Mouse (Mus musculus): ENCODE data around the gene Pard6a. TPM values are rescaled to one million over a fixed set of nuclear protein-coding genes. Genes with fewer than 3 reads are reported as not detected.
A peak's percentile ranks its signal among the peaks of the same experiment; 100 is the strongest.

The Pard6a gene
- polyA plus RNA-seq, 1 experiment from 2014 or later, result 18.2 TPM

GRCm38 (mm10) chr8:105706426-105706825, 5.5 kb downstream of the Pard6a start:
- H3K9me3 ChIP-seq (ENCODE audit: control insufficient read depth, low read length), result no peaks in the 10 kb centered on the region
- no peak overlapping the region for H3K27ac ChIP-seq (ENCODE audit: low read depth, low read length)
- peaks cover 8% of the 10 kb centered on the region for H3K36me3 ChIP-seq (ENCODE audit: control insufficient read depth, insufficient read depth, low read length)
- H3K27me3 ChIP-seq (replicated peaks; ENCODE audit: control insufficient read depth, insufficient read depth, low read length), result no peaks in the 10 kb centered on the region
- DNase-seq (ENCODE audit: low spot score) (no peak), ATAC-seq (replicated peaks; ENCODE audit: low FRiP score) (no peak)
- H3K4me1 ChIP-seq (replicated peaks; ENCODE audit: control insufficient read depth, insufficient read depth, low read length), result peaks cover 21% of the 10 kb centered on the region
- H3K4me3 ChIP-seq (ENCODE audit: low read depth, low read length), result peak overlapping the region; percentile 82; the same call in 1 of the 2 replicates
- H3K9ac ChIP-seq (ENCODE audit: low read depth, low read length), result peak overlapping the region; percentile 12; the same call in 1 of the 2 replicates
- peak overlapping the region; percentile 85 for H3K4me2 ChIP-seq
- 84% methylated on average over 12 of the region's 12 CpGs for WGBS

- no peaks in the 10 kb centered on the region for H3K27me3 ChIP-seq (replicated peaks; ENCODE audit: control insufficient read depth, insufficient read depth, low read length)
- peaks cover 14% of the 10 kb centered on the region for H3K4me1 ChIP-seq (replicated peaks; ENCODE audit: control insufficient read depth, insufficient read depth, low read length)
- H3K9me3 ChIP-seq (ENCODE audit: control insufficient read depth, low read length), result no peaks in the 10 kb centered on the region
- H3K4me3 ChIP-seq (ENCODE audit: low read depth, low read length), result peak within 1 kb of the TSS; percentile 82
- ATAC-seq (replicated peaks; ENCODE audit: low FRiP score), result peak; percentile 83
- peaks cover 8% of the 10 kb centered on the region for H3K36me3 ChIP-seq (ENCODE audit: control insufficient read depth, insufficient read depth, low read length)
- H3K27ac ChIP-seq (ENCODE audit: low read depth, low read length), result no peak within 1 kb of the TSS
- H3K4me2 ChIP-seq, result peak within 1 kb of the TSS; percentile 85
- peak within 1 kb of the TSS; percentile 74 for H3K9ac ChIP-seq (ENCODE audit: low read depth, low read length)
- peak; percentile 86 for DNase-seq (ENCODE audit: low spot score)
- WGBS, result 1% methylated on average over 54 of the region's 55 CpGs
Measured at GRCm38 (mm10) chr8:105707498-105708403, 6.8 kb downstream of the Pard6a start, which contains the start of the genes 4933405L10Rik and Enkd1. 4933405L10Rik (plus strand) TSS chr8:105707655. Enkd1 (minus strand) TSS chr8:105708210.

GRCm38 (mm10) chr8:105708675-105709074, 7.7 kb downstream of the Pard6a start:
- Histone ChIP-seq H3K4me1 (replicated peaks; ENCODE audit: control insufficient read depth, insufficient read depth, low read length) (peaks cover 14% of the 10 kb centered on the region), H3K27me3 (replicated peaks; ENCODE audit: control insufficient read depth, insufficient read depth, low read length) (no peaks in the 10 kb centered on the region)
- no peak for DNase-seq (ENCODE audit: low spot score)

GRCm38 (mm10) chr8:105709317-105709716, 8.4 kb downstream of the Pard6a start:
- Histone ChIP-seq H3K27ac (ENCODE audit: low read depth, low read length) (no peak overlapping the region), H3K4me2 (no peak overlapping the region), H3K4me3 (ENCODE audit: low read depth, low read length) (no peak overlapping the region), H3K4me1 (replicated peaks; ENCODE audit: control insufficient read depth, insufficient read depth, low read length) (peaks cover 14% of the 10 kb centered on the region), H3K9me3 (ENCODE audit: control insufficient read depth, low read length) (no peaks in the 10 kb centered on the region), H3K36me3 (ENCODE audit: control insufficient read depth, insufficient read depth, low read length) (no peaks in the 10 kb centered on the region), H3K9ac (ENCODE audit: low read depth, low read length) (no peak overlapping the region), H3K27me3 (replicated peaks; ENCODE audit: control insufficient read depth, insufficient read depth, low read length) (no peaks in the 10 kb centered on the region)
- 83% methylated on average over 12 of the region's 14 CpGs for WGBS
- ATAC-seq (replicated peaks; ENCODE audit: low FRiP score) (no peak), DNase-seq (ENCODE audit: low spot score) (no peak)

More at GRCm38 (mm10) chr8:105708675-105709074, 7.7 kb downstream of the Pard6a start:
- no peak for ATAC-seq (replicated peaks; ENCODE audit: low FRiP score)
- Histone ChIP-seq H3K9ac (ENCODE audit: low read depth, low read length) (no peak overlapping the region), H3K9me3 (ENCODE audit: control insufficient read depth, low read length) (no peaks in the 10 kb centered on the region), H3K36me3 (ENCODE audit: control insufficient read depth, insufficient read depth, low read length) (no peaks in the 10 kb centered on the region), H3K4me3 (ENCODE audit: low read depth, low read length) (no peak overlapping the region), H3K27ac (ENCODE audit: low read depth, low read length) (no peak overlapping the region), H3K4me2 (no peak overlapping the region)
- WGBS, result 90% methylated on average over 8 of the region's 8 CpGs

- H3K4me1 ChIP-seq (replicated peaks; ENCODE audit: control insufficient read depth, insufficient read depth, low read length), result peaks cover 4% of the 10 kb centered on the region; the same call in 1 of the 2 replicates
- no peak overlapping the region for H3K9ac ChIP-seq (ENCODE audit: low read depth, low read length)
- 73% methylated on average over 3 of the region's 3 CpGs for WGBS
- H3K27ac ChIP-seq (ENCODE audit: low read depth, low read length), result no peak overlapping the region
- no peaks in the 10 kb centered on the region for H3K36me3 ChIP-seq (ENCODE audit: control insufficient read depth, insufficient read depth, low read length)
- no peak for DNase-seq (ENCODE audit: low spot score)
- ATAC-seq (replicated peaks; ENCODE audit: low FRiP score), result no peak
- no peak overlapping the region for H3K4me3 ChIP-seq (ENCODE audit: low read depth, low read length)
- H3K9me3 ChIP-seq (ENCODE audit: control insufficient read depth, low read length), result no peaks in the 10 kb centered on the region
- no peaks in the 10 kb centered on the region for H3K27me3 ChIP-seq (replicated peaks; ENCODE audit: control insufficient read depth, insufficient read depth, low read length)
- no peak overlapping the region for H3K4me2 ChIP-seq
Measured at GRCm38 (mm10) chr8:105712286-105712685, 11.3 kb downstream of the Pard6a start.

- peak; percentile 80 for DNase-seq (ENCODE audit: low spot score)
- Histone ChIP-seq H3K4me3 (ENCODE audit: low read depth, low read length) (no peak overlapping the region), H3K9ac (ENCODE audit: low read depth, low read length) (no peak overlapping the region), H3K9me3 (ENCODE audit: control insufficient read depth, low read length) (no peaks in the 10 kb centered on the region), H3K4me1 (replicated peaks; ENCODE audit: control insufficient read depth, insufficient read depth, low read length) (no peaks in the 10 kb centered on the region), H3K27me3 (replicated peaks; ENCODE audit: control insufficient read depth, insufficient read depth, low read length) (no peaks in the 10 kb centered on the region), H3K27ac (ENCODE audit: low read depth, low read length) (no peak overlapping the region), H3K4me2 (no peak overlapping the region), H3K36me3 (ENCODE audit: control insufficient read depth, insufficient read depth, low read length) (no peaks in the 10 kb centered on the region)
- peak; percentile 65; the same call in 1 of the 2 replicates for ATAC-seq (replicated peaks; ENCODE audit: low FRiP score)
- WGBS, result 7% methylated on average over 3 of the region's 3 CpGs
Measured at GRCm38 (mm10) chr8:105714139-105714538, 13.2 kb downstream of the Pard6a start.

- Histone ChIP-seq H3K27ac (ENCODE audit: low read depth, low read length) (no peak overlapping the region), H3K4me3 (ENCODE audit: low read depth, low read length) (no peak overlapping the region), H3K27me3 (replicated peaks; ENCODE audit: control insufficient read depth, insufficient read depth, low read length) (no peaks in the 10 kb centered on the region), H3K4me1 (replicated peaks; ENCODE audit: control insufficient read depth, insufficient read depth, low read length) (no peaks in the 10 kb centered on the region), H3K9ac (ENCODE audit: low read depth, low read length) (no peak overlapping the region), H3K9me3 (ENCODE audit: control insufficient read depth, low read length) (no peaks in the 10 kb centered on the region), H3K4me2 (no peak overlapping the region), H3K36me3 (ENCODE audit: control insufficient read depth, insufficient read depth, low read length) (no peaks in the 10 kb centered on the region)
- ATAC-seq (replicated peaks; ENCODE audit: low FRiP score), result no peak
- no peak for DNase-seq (ENCODE audit: low spot score)
- 73% methylated on average over 6 of the region's 6 CpGs for WGBS
Measured at GRCm38 (mm10) chr8:105715042-105715441, 14.1 kb downstream of the Pard6a start.

- ATAC-seq (replicated peaks; ENCODE audit: low FRiP score), result no peak
- WGBS, result 86% methylated on average over 15 of the region's 15 CpGs
- no peaks in the 10 kb centered on the region for H3K27me3 ChIP-seq (replicated peaks; ENCODE audit: control insufficient read depth, insufficient read depth, low read length)
Measured at GRCm38 (mm10) chr8:105716302-105716945, 15.5 kb downstream of the Pard6a start.

More at GRCm38 (mm10) chr8:105716302-105716945, 15.5 kb downstream of the Pard6a start:
- Histone ChIP-seq H3K27ac (ENCODE audit: low read depth, low read length) (no peak overlapping the region), H3K4me2 (no peak overlapping the region), H3K4me3 (ENCODE audit: low read depth, low read length) (no peak overlapping the region), H3K36me3 (ENCODE audit: control insufficient read depth, insufficient read depth, low read length) (no peaks in the 10 kb centered on the region), H3K9me3 (ENCODE audit: control insufficient read depth, low read length) (no peaks in the 10 kb centered on the region), H3K9ac (ENCODE audit: low read depth, low read length) (no peak overlapping the region), H3K4me1 (replicated peaks; ENCODE audit: control insufficient read depth, insufficient read depth, low read length) (no peaks in the 10 kb centered on the region)
- DNase-seq (ENCODE audit: low spot score), result no peak
